Mouse (Mus musculus): Measurements from ENCODE around the gene 6030408B16Rik.

GRCm38 (mm10) chr15:101320010-101320617 lies 27.1 kb downstream of the 6030408B16Rik start:
- TF ChIP-seq ZNF384 (IDR thresholded peaks at IDR 0.05; ENCODE audit: low read depth, low read length), result no peak
- TF ChIP-seq MAFK (IDR thresholded peaks at IDR 0.05; ENCODE audit: insufficient read depth, low read depth, low read length), result no peak
- no peak for TF ChIP-seq CHD2 (IDR thresholded peaks at IDR 0.05; ENCODE audit: low read depth, low read length)
- no peak for TF ChIP-seq ZC3H11A (IDR thresholded peaks at IDR 0.05; ENCODE audit: borderline replicate concordance, low read depth, low read length)
- TF ChIP-seq HCFC1 (IDR thresholded peaks at IDR 0.05; ENCODE audit: borderline replicate concordance, insufficient read depth, low read length), result no peak

Measured in ES-E14 (cell line).